In the genomic region with DNA sequence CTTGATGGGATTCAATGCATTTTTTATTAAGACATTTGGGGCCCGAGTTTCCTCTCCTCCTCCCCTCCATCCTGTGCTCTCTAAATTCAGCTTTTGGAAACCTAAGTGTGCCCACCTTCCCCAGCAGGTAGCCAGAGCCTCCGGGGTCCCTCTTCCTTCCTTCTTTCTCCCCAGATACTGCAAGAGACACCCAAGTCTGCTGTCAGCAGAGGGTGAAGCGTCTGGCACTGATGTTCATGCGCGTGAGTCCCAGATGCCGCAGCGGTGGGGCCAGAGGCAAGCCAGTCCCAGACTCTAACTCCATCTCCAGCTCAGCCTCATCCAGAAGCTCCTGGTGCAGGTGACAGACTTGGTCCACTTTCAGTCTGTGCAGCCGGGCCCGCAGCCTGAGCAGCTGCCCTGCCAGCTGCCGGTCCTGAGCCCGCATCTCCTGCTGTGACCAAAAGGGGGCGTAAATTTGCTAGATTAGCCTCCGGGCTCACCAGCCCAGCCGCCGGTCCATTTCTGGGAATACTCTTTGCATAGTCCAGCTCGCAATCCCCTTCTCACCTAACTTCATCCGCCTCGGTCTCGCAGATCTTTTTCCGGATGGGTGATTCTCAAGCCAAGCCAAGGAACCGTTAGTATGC, we compare ENCODE assay signal across 8 mouse cellular contexts. TPM values are rescaled to one million over a fixed set of nuclear protein-coding genes. Genes with fewer than 3 reads are reported as not detected.
DNase-seq lines count a peak whose midpoint lies in the region; ATAC-seq lines count a peak whose summit lies in the region.

No protein-coding gene starts in this region.

- peak overlapping the region; percentile 30 for H3K4me2 ChIP-seq in kidney, embryonic 14.5 days (replicated peaks; ENCODE audit: low read depth, low read length)
- H3K4me2 ChIP-seq in liver, embryonic 15.5 days, result no peak overlapping the region

- 31% methylated on average over 21 of the region's 21 CpGs for WGBS in heart, embryonic 10.5 days
- WGBS in kidney, embryonic 14.5 days, result 37% methylated on average over 21 of the region's 21 CpGs
- 31% methylated on average over 21 of the region's 21 CpGs for WGBS in liver, embryonic 15.5 days (ENCODE audit: insufficient replicate concordance)

- H3K9ac ChIP-seq in kidney, embryonic 14.5 days (ENCODE audit: low read depth, low read length), result peak overlapping the region; percentile 9; the same call in 1 of the 2 replicates
- peak overlapping the region; percentile 25; the same call in 1 of the 2 replicates for H3K9ac ChIP-seq in liver, embryonic 15.5 days

- peaks cover 10% of the 10 kb centered on the region; the same call in 1 of the 2 replicates for H3K27me3 ChIP-seq in heart, embryonic 10.5 days (ENCODE audit: insufficient read depth, poor library complexity, severe bottlenecking)
- H3K27me3 ChIP-seq in kidney, embryonic 14.5 days (ENCODE audit: control insufficient read depth, insufficient read depth, low read length), result no peaks in the 10 kb centered on the region
- H3K27me3 ChIP-seq in liver, embryonic 15.5 days, result peaks cover 44% of the 10 kb centered on the region
- no peaks in the 10 kb centered on the region for H3K27me3 ChIP-seq in splenic B cell, adult 2 months (ENCODE audit: control insufficient read depth, insufficient read depth, low read length, poor library complexity, severe bottlenecking)

- peak overlapping the region; percentile 34 for H3K4me3 ChIP-seq in heart, embryonic 10.5 days
- peak overlapping the region; percentile 3; the same call in 1 of the 2 replicates for H3K4me3 ChIP-seq in kidney, embryonic 14.5 days (ENCODE audit: low read length)
- H3K4me3 ChIP-seq in liver, embryonic 15.5 days (replicated peaks), result peak overlapping the region; percentile 4; the same call in 1 of the 2 replicates

- ATAC-seq in kidney, embryonic 14.5 days (ENCODE audit: low FRiP score, low TSS enrichment), result no peak
- ATAC-seq in liver, embryonic 15.5 days (ENCODE audit: insufficient read depth), result no peak

- no peaks in the 10 kb centered on the region for H3K36me3 ChIP-seq in heart, embryonic 10.5 days
- H3K36me3 ChIP-seq in kidney, embryonic 14.5 days (ENCODE audit: control insufficient read depth, insufficient read depth, low read length), result no peaks in the 10 kb centered on the region
- H3K36me3 ChIP-seq in liver, embryonic 15.5 days (replicated peaks), result no peaks in the 10 kb centered on the region
- H3K36me3 ChIP-seq in splenic B cell, adult 2 months (ENCODE audit: control insufficient read depth, insufficient read depth, low read length, poor library complexity, severe bottlenecking), result no peaks in the 10 kb centered on the region

- H3K9me3 ChIP-seq in heart, embryonic 10.5 days, result no peaks in the 10 kb centered on the region
- H3K9me3 ChIP-seq in kidney, embryonic 14.5 days (ENCODE audit: control insufficient read depth, low read length), result no peaks in the 10 kb centered on the region
- H3K9me3 ChIP-seq in liver, embryonic 15.5 days (replicated peaks), result no peaks in the 10 kb centered on the region

- H3K4me1 ChIP-seq in heart, embryonic 10.5 days, result peaks cover 17% of the 10 kb centered on the region
- H3K4me1 ChIP-seq in kidney, embryonic 14.5 days (ENCODE audit: control insufficient read depth, insufficient read depth, low read length), result peaks cover 10% of the 10 kb centered on the region
- peaks cover 10% of the 10 kb centered on the region for H3K4me1 ChIP-seq in liver, embryonic 15.5 days (replicated peaks)

- peak; percentile 31 for DNase-seq in cerebellum, adult 11-12 months
- no peak for DNase-seq in cerebellum, adult 9-10 months
- peak; percentile 54 for DNase-seq in embryo, embryonic 9.5 days (ENCODE audit: extremely low spot score)
- DNase-seq in heart, embryonic 10.5 days (ENCODE audit: low spot score), result no peak
- DNase-seq in neural tube, embryonic 10.5 days (ENCODE audit: extremely low spot score, low spot score), result peak; percentile 70
- DNase-seq in splenic B cell, adult 2 months (ENCODE audit: low read depth, low spot score), result peak; percentile 80

- 0 out of 2 replicates have a peak overlapping the region, but pooled peaks have one; percentile 4 for H3K27ac ChIP-seq in heart, embryonic 10.5 days
- H3K27ac ChIP-seq in kidney, embryonic 14.5 days (ENCODE audit: low read depth, low read length), result no peak overlapping the region; the same call in 1 of the 2 replicates
- H3K27ac ChIP-seq in liver, embryonic 15.5 days (replicated peaks), result no peak overlapping the region

RNA-seq across cellular contexts. Expression of a gene that starts 1.4 kb away (rescaled TPM):
- polyA plus RNA-seq in heart, embryonic 10.5 days (2016; fragmentation: Nextera tagmentation; extraction: Ambion mirVana), result 1.6 and 3.6 TPM in 2 replicates
- polyA plus RNA-seq in kidney, embryonic 14.5 days (2014; fragmentation: Nextera tagmentation; extraction: Ambion mirVana), result 17.7 and 19.7 TPM in 2 replicates
- polyA plus RNA-seq in liver, embryonic 15.5 days (2015; fragmentation: Nextera tagmentation; extraction: Ambion mirVana), result 6.7 and 7.2 TPM in 2 replicates

RNA-seq across cellular contexts. Expression of a gene that starts 3.5 kb away (rescaled TPM):
- polyA plus RNA-seq in heart, embryonic 10.5 days (2016; fragmentation: Nextera tagmentation; extraction: Ambion mirVana), result 3.0 and 6.3 TPM in 2 replicates
- polyA plus RNA-seq in kidney, embryonic 14.5 days (2014; fragmentation: Nextera tagmentation; extraction: Ambion mirVana), result 11.4 and 14.1 TPM in 2 replicates
- polyA plus RNA-seq in liver, embryonic 15.5 days (2015; fragmentation: Nextera tagmentation; extraction: Ambion mirVana), result 2.4 and 3.3 TPM in 2 replicates

RNA-seq across cellular contexts. Expression of a gene that starts 23.5 kb away (rescaled TPM):
- polyA plus RNA-seq in heart, embryonic 10.5 days (2016; fragmentation: Nextera tagmentation; extraction: Ambion mirVana), result 212 and 236 TPM in 2 replicates
- polyA plus RNA-seq in kidney, embryonic 14.5 days (2014; fragmentation: Nextera tagmentation; extraction: Ambion mirVana), result 340 and 401 TPM in 2 replicates
- 156 and 159 TPM in 2 replicates for polyA plus RNA-seq in liver, embryonic 15.5 days (2015; fragmentation: Nextera tagmentation; extraction: Ambion mirVana)

RNA-seq across cellular contexts. Expression of a gene that starts 23.5 kb away (rescaled TPM):
- polyA plus RNA-seq in heart, embryonic 10.5 days (2016; fragmentation: Nextera tagmentation; extraction: Ambion mirVana), result 184 and 200 TPM in 2 replicates
- polyA plus RNA-seq in kidney, embryonic 14.5 days (2014; fragmentation: Nextera tagmentation; extraction: Ambion mirVana), result 213 and 219 TPM in 2 replicates
- 113 and 115 TPM in 2 replicates for polyA plus RNA-seq in liver, embryonic 15.5 days (2015; fragmentation: Nextera tagmentation; extraction: Ambion mirVana)

RNA-seq across cellular contexts. Expression of a gene that starts 34.5 kb away (rescaled TPM):
- 201 and 237 TPM in 2 replicates for polyA plus RNA-seq in heart, embryonic 10.5 days (2016; fragmentation: Nextera tagmentation; extraction: Ambion mirVana)
- polyA plus RNA-seq in kidney, embryonic 14.5 days (2014; fragmentation: Nextera tagmentation; extraction: Ambion mirVana), result 245 and 265 TPM in 2 replicates
- polyA plus RNA-seq in liver, embryonic 15.5 days (2015; fragmentation: Nextera tagmentation; extraction: Ambion mirVana), result 98.9 and 100 TPM in 2 replicates

Comparison
In these comparisons a context has a peak if more than half of its experiments do, and no peak if none do; other contexts are left out.
1. DNase-seq: peak in cerebellum, adult 11-12 months (single experiment), embryo, embryonic 9.5 days (single experiment), neural tube, embryonic 10.5 days (single experiment) and splenic B cell, adult 2 months (single experiment); none in cerebellum, adult 9-10 months (single experiment) and heart, embryonic 10.5 days (single experiment).
2. Peak in every context shown above with its lines, with median percentiles within 50 percentile points of each other: H3K4me3 ChIP-seq.